Mouse (Mus musculus) cortical plate, adult 2 months (tissue): ENCODE measurements around the gene Cables2.
"Not testable (repeated sequence)": the region's sequence is repeated elsewhere in the genome, so short reads cannot be mapped to it uniquely, and the experiment has no call there.

Experiments used
- CTCF ChIP-seq: fragments of 200-500 bp; IDR thresholded peaks from 2 replicates; pipeline ENCODE4 v1.5.1; 2011; ENCODE audit warnings: mild to moderate bottlenecking, control low read depth, low read length; ENCODE audit not compliant: insufficient read depth; ENCODE audit errors: extremely low read depth
- POLR2A ChIP-seq: fragments of 200-500 bp; IDR thresholded peaks from 2 replicates; pipeline ENCODE4 v1.6.1; 2011; ENCODE audit warnings: mild to moderate bottlenecking, low read length, control low read depth; ENCODE audit not compliant: insufficient read depth; ENCODE audit errors: extremely low read depth

- TF ChIP-seq CTCF, POLR2A: not testable (repeated sequence)
These were observed 13.3 kb downstream of the Cables2 start for GRCm38 (mm10) chr2:180259826-180260609.
